Mouse (Mus musculus) urinary bladder, postnatal 14 days (tissue): ENCODE results near the gene Mmachc.

ENCODE experiments used
- DNase-seq: peaks from one replicate; pipeline ENCODE4 v3.0.0; 2021; ENCODE audit warnings: low spot score

Mmachc gene

GRCm38 (mm10) chr4:116708201-116708764 is at the start of gene Mmachc, which contains the start of gene Ccdc163:
Gene Mmachc, minus strand, starts transcription at chr4:116708406.
Gene Ccdc163, plus strand, starts transcription at chr4:116708509.
- peak; percentile 91 for DNase-seq

- no peak for DNase-seq
These were observed 41.5 kb upstream of the Mmachc start for GRCm38 (mm10) chr4:116749750-116750149.

- DNase-seq: no peak
These were observed 31.0 kb upstream of the Mmachc start for GRCm38 (mm10) chr4:116738972-116739751.

GRCm38 (mm10) chr4:116734996-116735395 is 26.8 kb upstream of the Mmachc start:
- DNase-seq: no peak

- no peak for DNase-seq
These were observed 24.1 kb upstream of the Mmachc start for GRCm38 (mm10) chr4:116732355-116732754.

GRCm38 (mm10) chr4:116731077-116731476 is 22.9 kb upstream of the Mmachc start:
- DNase-seq: no peak

GRCm38 (mm10) chr4:116729532-116729931 is 21.3 kb upstream of the Mmachc start:
- DNase-seq: no peak

GRCm38 (mm10) chr4:116727401-116727800 is 19.2 kb upstream of the Mmachc start:
- no peak for DNase-seq

GRCm38 (mm10) chr4:116725444-116725843 is 17.2 kb upstream of the Mmachc start:
- no peak for DNase-seq

GRCm38 (mm10) chr4:116722230-116722629 is 14.0 kb upstream of the Mmachc start:
- DNase-seq: no peak

- no peak for DNase-seq
These were observed 13.0 kb upstream of the Mmachc start for GRCm38 (mm10) chr4:116721098-116721628.

GRCm38 (mm10) chr4:116720343-116721097 is 12.3 kb upstream of the Mmachc start, which contains the start of gene Tesk2:
Gene Tesk2, plus strand, starts transcription at chr4:116720948.
- peak; percentile 94 for DNase-seq

- DNase-seq: peak; percentile 73
These were observed 11.2 kb upstream of the Mmachc start for GRCm38 (mm10) chr4:116719396-116719795.

GRCm38 (mm10) chr4:116712536-116712935 is 4.3 kb upstream of the Mmachc start:
- DNase-seq: no peak

GRCm38 (mm10) chr4:116710154-116710553 is 1.9 kb upstream of the Mmachc start:
- no peak for DNase-seq

GRCm38 (mm10) chr4:116708791-116709390 is 685 bp upstream of the Mmachc start:
- DNase-seq: no peak

- no peak for DNase-seq
These were observed 540 bp downstream of the Mmachc start for GRCm38 (mm10) chr4:116707666-116708065.

- peak; percentile 77 for DNase-seq
These were observed 4.4 kb downstream of the Mmachc start for GRCm38 (mm10) chr4:116703804-116704203.

- no peak for DNase-seq
These were observed 7.2 kb downstream of the Mmachc start for GRCm38 (mm10) chr4:116700964-116701363.

- no peak for DNase-seq
These were observed 9.4 kb downstream of the Mmachc start for GRCm38 (mm10) chr4:116698693-116699342.

GRCm38 (mm10) chr4:116693785-116694184 is 14.4 kb downstream of the Mmachc start:
- DNase-seq: no peak
